Mouse (Mus musculus) myocyte (in vitro differentiated cells): ENCODE measurements around the gene Egflam.

Source experiments
- CEBPB ChIP-seq: IDR thresholded peaks from 2 replicates; pipeline ENCODE4 v1.6.1; 2011; ENCODE audit warnings: mild to moderate bottlenecking, moderate library complexity; ENCODE audit not compliant: poor library complexity, insufficient read depth, severe bottlenecking
- E2F4 ChIP-seq: IDR thresholded peaks from one replicate; pipeline ENCODE4 v1.6.1; 2011; ENCODE audit warnings: mild to moderate bottlenecking, control low read depth, moderate library complexity; ENCODE audit not compliant: insufficient read depth
- MAX ChIP-seq: IDR thresholded peaks from one replicate; pipeline ENCODE4 v1.6.1; 2011; ENCODE audit warnings: low read depth, mild to moderate bottlenecking, control low read depth
- MYOD1 ChIP-seq, 3 experiments: IDR thresholded peaks; one replicate each; pipeline ENCODE4 v1.6.1; 2011; ENCODE audit warnings: control low read depth in 2 of 3, low read depth in 2 of 3, mild to moderate bottlenecking in 2 of 3, moderate library complexity in 1 of 3; ENCODE audit not compliant: insufficient read length in 2 of 3, control insufficient read depth in 1 of 3
- MYOG ChIP-seq, 3 experiments: IDR thresholded peaks; one replicate each; pipeline ENCODE4 v1.6.1; 2011; ENCODE audit warnings: control low read depth in 2 of 3, low read depth in 2 of 3, mild to moderate bottlenecking in 2 of 3; ENCODE audit not compliant: insufficient read length in 2 of 3, control insufficient read depth in 1 of 3, insufficient read depth in 1 of 3
- POLR2A ChIP-seq: IDR thresholded peaks from one replicate; pipeline ENCODE4 v1.6.1; 2011; ENCODE audit warnings: low read depth, mild to moderate bottlenecking, control low read depth, moderate library complexity; ENCODE audit not compliant: insufficient read length
- POLR2AphosphoS2 ChIP-seq: IDR thresholded peaks from one replicate; pipeline ENCODE4 v1.6.1; 2011; ENCODE audit warnings: low read depth, control low read depth; ENCODE audit not compliant: insufficient read length
- REST ChIP-seq: IDR thresholded peaks from one replicate; pipeline ENCODE4 v1.6.1; 2011; ENCODE audit warnings: mild to moderate bottlenecking, control low read depth, moderate library complexity; ENCODE audit not compliant: insufficient read depth, insufficient read length
- SRF ChIP-seq: IDR thresholded peaks from one replicate; pipeline ENCODE4 v1.6.1; 2011; ENCODE audit warnings: low read depth; ENCODE audit not compliant: control insufficient read depth, insufficient read length
- TCF12 ChIP-seq: IDR thresholded peaks from one replicate; pipeline ENCODE4 v1.6.1; 2011; ENCODE audit warnings: mild to moderate bottlenecking, control low read depth; ENCODE audit not compliant: poor library complexity, insufficient read depth, severe bottlenecking
- USF1 ChIP-seq: IDR thresholded peaks from one replicate; pipeline ENCODE4 v1.6.1; 2011; ENCODE audit warnings: low read depth, mild to moderate bottlenecking, control low read depth, moderate library complexity

GRCm38 (mm10) chr15:7404521-7404920 is 6.3 kb upstream of the Egflam start:
- TF ChIP-seq TCF12 (no peak), MAX (no peak), CEBPB (no peak), POLR2A (no peak), MYOD1 (IDR thresholded peaks at IDR 0.05; ENCODE audit: control insufficient read depth in 1 of 3, insufficient read length in 2 of 3, low read depth in 2 of 3) (no peak), USF1 (no peak), E2F4 (no peak), POLR2AphosphoS2 (no peak), MYOG (IDR thresholded peaks at IDR 0.05; ENCODE audit: control insufficient read depth in 1 of 3, insufficient read depth in 1 of 3, insufficient read length in 2 of 3, low read depth in 2 of 3) (no peak), REST (no peak), SRF (no peak)
